Mouse (Mus musculus): ENCODE data around the gene Cby3. TPM values are rescaled to one million over a fixed set of nuclear protein-coding genes. Genes with fewer than 3 reads are reported as not detected.

The Cby3 gene
- polyA plus RNA-seq, 1 experiment: not detected

GRCm38 (mm10) chr11:50396766-50397307 is 42.6 kb downstream of the Cby3 start:
- no peaks in the 10 kb centered on the region for H3K27me3 ChIP-seq (ENCODE audit: control insufficient read depth, insufficient read depth, low read length, poor library complexity, severe bottlenecking)
- H3K36me3 ChIP-seq (ENCODE audit: control insufficient read depth, insufficient read depth, low read length, poor library complexity, severe bottlenecking): no peaks in the 10 kb centered on the region
- H3K9me3 ChIP-seq (replicated peaks; ENCODE audit: control insufficient read depth, insufficient read depth, low read length, poor library complexity, severe bottlenecking): no peaks in the 10 kb centered on the region
- H3K27ac ChIP-seq (ENCODE audit: insufficient read depth, low read length): no peak overlapping the region
- TF ChIP-seq EP300 (IDR thresholded peaks at IDR 0.05; ENCODE audit: insufficient read depth, low read depth, low read length): no peak
- no peak for TF ChIP-seq CTCF (IDR thresholded peaks at IDR 0.05; ENCODE audit: low read depth, low read length)
- no peak for TF ChIP-seq POLR2A (IDR thresholded peaks at IDR 0.05; ENCODE audit: insufficient read depth, low read length)
- H3K4me3 ChIP-seq (ENCODE audit: low read depth, low read length): no peak overlapping the region
- H3K9ac ChIP-seq (ENCODE audit: low read depth, poor library complexity, severe bottlenecking): no peak overlapping the region
- H3K4me1 ChIP-seq (ENCODE audit: control insufficient read depth, insufficient read depth, low read length): no peaks in the 10 kb centered on the region

- H3K27ac ChIP-seq (ENCODE audit: insufficient read depth, low read length): no peak overlapping the region
- no peaks in the 10 kb centered on the region for H3K4me1 ChIP-seq (ENCODE audit: control insufficient read depth, insufficient read depth, low read length)
- H3K4me3 ChIP-seq (ENCODE audit: low read depth, low read length): no peak overlapping the region
- TF ChIP-seq CTCF (IDR thresholded peaks at IDR 0.05; ENCODE audit: low read depth, low read length) (no peak), EP300 (IDR thresholded peaks at IDR 0.05; ENCODE audit: insufficient read depth, low read depth, low read length) (no peak), POLR2A (IDR thresholded peaks at IDR 0.05; ENCODE audit: insufficient read depth, low read length) (no peak)
- no peak overlapping the region for H3K9ac ChIP-seq (ENCODE audit: low read depth, poor library complexity, severe bottlenecking)
- H3K9me3 ChIP-seq (replicated peaks; ENCODE audit: control insufficient read depth, insufficient read depth, low read length, poor library complexity, severe bottlenecking): no peaks in the 10 kb centered on the region
- H3K27me3 ChIP-seq (ENCODE audit: control insufficient read depth, insufficient read depth, low read length, poor library complexity, severe bottlenecking): no peaks in the 10 kb centered on the region
- H3K36me3 ChIP-seq (ENCODE audit: control insufficient read depth, insufficient read depth, low read length, poor library complexity, severe bottlenecking): no peaks in the 10 kb centered on the region
These were observed 43.1 kb downstream of the Cby3 start for GRCm38 (mm10) chr11:50397316-50397715.

- TF ChIP-seq EP300 (IDR thresholded peaks at IDR 0.05; ENCODE audit: insufficient read depth, low read depth, low read length) (no peak), CTCF (IDR thresholded peaks at IDR 0.05; ENCODE audit: low read depth, low read length) (no peak), POLR2A (IDR thresholded peaks at IDR 0.05; ENCODE audit: insufficient read depth, low read length) (no peak)
- Histone ChIP-seq H3K9me3 (replicated peaks; ENCODE audit: control insufficient read depth, insufficient read depth, low read length, poor library complexity, severe bottlenecking) (no peaks in the 10 kb centered on the region), H3K27ac (ENCODE audit: insufficient read depth, low read length) (no peak overlapping the region), H3K36me3 (ENCODE audit: control insufficient read depth, insufficient read depth, low read length, poor library complexity, severe bottlenecking) (no peaks in the 10 kb centered on the region), H3K4me3 (ENCODE audit: low read depth, low read length) (no peak overlapping the region), H3K27me3 (ENCODE audit: control insufficient read depth, insufficient read depth, low read length, poor library complexity, severe bottlenecking) (no peaks in the 10 kb centered on the region), H3K4me1 (ENCODE audit: control insufficient read depth, insufficient read depth, low read length) (no peaks in the 10 kb centered on the region), H3K9ac (ENCODE audit: low read depth, poor library complexity, severe bottlenecking) (no peak overlapping the region)
These were observed 44.5 kb downstream of the Cby3 start for GRCm38 (mm10) chr11:50398803-50399202.

GRCm38 (mm10) chr11:50402481-50402880 is 48.2 kb downstream of the Cby3 start:
- Histone ChIP-seq H3K4me1 (ENCODE audit: control insufficient read depth, insufficient read depth, low read length) (no peaks in the 10 kb centered on the region), H3K27me3 (ENCODE audit: control insufficient read depth, insufficient read depth, low read length, poor library complexity, severe bottlenecking) (no peaks in the 10 kb centered on the region), H3K4me3 (ENCODE audit: low read depth, low read length) (no peak overlapping the region), H3K27ac (ENCODE audit: insufficient read depth, low read length) (no peak overlapping the region), H3K9ac (ENCODE audit: low read depth, poor library complexity, severe bottlenecking) (no peak overlapping the region), H3K9me3 (replicated peaks; ENCODE audit: control insufficient read depth, insufficient read depth, low read length, poor library complexity, severe bottlenecking) (no peaks in the 10 kb centered on the region), H3K36me3 (ENCODE audit: control insufficient read depth, insufficient read depth, low read length, poor library complexity, severe bottlenecking) (no peaks in the 10 kb centered on the region)
- TF ChIP-seq POLR2A (IDR thresholded peaks at IDR 0.05; ENCODE audit: insufficient read depth, low read length) (no peak), EP300 (IDR thresholded peaks at IDR 0.05; ENCODE audit: insufficient read depth, low read depth, low read length) (no peak), CTCF (IDR thresholded peaks at IDR 0.05; ENCODE audit: low read depth, low read length) (no peak)

- H3K4me1 ChIP-seq (ENCODE audit: control insufficient read depth, insufficient read depth, low read length): no peaks in the 10 kb centered on the region
- no peak for TF ChIP-seq POLR2A (IDR thresholded peaks at IDR 0.05; ENCODE audit: insufficient read depth, low read length)
- TF ChIP-seq EP300 (IDR thresholded peaks at IDR 0.05; ENCODE audit: insufficient read depth, low read depth, low read length): no peak
- TF ChIP-seq CTCF (IDR thresholded peaks at IDR 0.05; ENCODE audit: low read depth, low read length): no peak
- H3K4me3 ChIP-seq (ENCODE audit: low read depth, low read length): no peak overlapping the region
- H3K27ac ChIP-seq (ENCODE audit: insufficient read depth, low read length): no peak overlapping the region
- H3K9me3 ChIP-seq (replicated peaks; ENCODE audit: control insufficient read depth, insufficient read depth, low read length, poor library complexity, severe bottlenecking): no peaks in the 10 kb centered on the region
- H3K27me3 ChIP-seq (ENCODE audit: control insufficient read depth, insufficient read depth, low read length, poor library complexity, severe bottlenecking): no peaks in the 10 kb centered on the region
- no peaks in the 10 kb centered on the region for H3K36me3 ChIP-seq (ENCODE audit: control insufficient read depth, insufficient read depth, low read length, poor library complexity, severe bottlenecking)
- H3K9ac ChIP-seq (ENCODE audit: low read depth, poor library complexity, severe bottlenecking): no peak overlapping the region
These were observed 49.2 kb downstream of the Cby3 start for GRCm38 (mm10) chr11:50403367-50404014.

GRCm38 (mm10) chr11:50407235-50407634 is 53.0 kb downstream of the Cby3 start:
- Histone ChIP-seq H3K27me3 (ENCODE audit: control insufficient read depth, insufficient read depth, low read length, poor library complexity, severe bottlenecking) (no peaks in the 10 kb centered on the region), H3K4me1 (ENCODE audit: control insufficient read depth, insufficient read depth, low read length) (no peaks in the 10 kb centered on the region), H3K9ac (ENCODE audit: low read depth, poor library complexity, severe bottlenecking) (no peak overlapping the region), H3K36me3 (ENCODE audit: control insufficient read depth, insufficient read depth, low read length, poor library complexity, severe bottlenecking) (no peaks in the 10 kb centered on the region), H3K9me3 (replicated peaks; ENCODE audit: control insufficient read depth, insufficient read depth, low read length, poor library complexity, severe bottlenecking) (no peaks in the 10 kb centered on the region), H3K27ac (ENCODE audit: insufficient read depth, low read length) (no peak overlapping the region), H3K4me3 (ENCODE audit: low read depth, low read length) (no peak overlapping the region)
- TF ChIP-seq CTCF (IDR thresholded peaks at IDR 0.05; ENCODE audit: low read depth, low read length) (no peak), EP300 (IDR thresholded peaks at IDR 0.05; ENCODE audit: insufficient read depth, low read depth, low read length) (no peak), POLR2A (IDR thresholded peaks at IDR 0.05; ENCODE audit: insufficient read depth, low read length) (no peak)

Other genes with a start within 250 kb of the Cby3 start
- 28.6 and 30.6 TPM in 2 replicates for gene Tbc1d9b, start 223.1 kb upstream of the Cby3 start, polyA plus RNA-seq (2011; ENCODE audit: insufficient read depth, insufficient read length, low read depth, missing spikeins)
- 11.0 and 12.8 TPM in 2 replicates for gene Mrnip, start 180.0 kb upstream of the Cby3 start, polyA plus RNA-seq (2011; ENCODE audit: insufficient read depth, insufficient read length, low read depth, missing spikeins)
- gene Sqstm1, start 143.6 kb upstream of the Cby3 start, polyA plus RNA-seq (2011; ENCODE audit: insufficient read depth, insufficient read length, low read depth, missing spikeins): 208 and 259 TPM in 2 replicates
- gene Mgat4b, start 143.6 kb upstream of the Cby3 start, polyA plus RNA-seq (2011; ENCODE audit: insufficient read depth, insufficient read length, low read depth, missing spikeins): 30.8 and 37.0 TPM in 2 replicates
- gene Ltc4s, start 115.8 kb upstream of the Cby3 start, polyA plus RNA-seq (2011; ENCODE audit: insufficient read depth, insufficient read length, low read depth, missing spikeins): 2.7 and 3.1 TPM in 2 replicates
- 13.7 and 14.1 TPM in 2 replicates for gene Maml1, start 62.2 kb upstream of the Cby3 start, polyA plus RNA-seq (2011; ENCODE audit: insufficient read depth, insufficient read length, low read depth, missing spikeins)
- 628 and 681 TPM in 2 replicates for gene Canx, start 28.8 kb upstream of the Cby3 start, polyA plus RNA-seq (2011; ENCODE audit: insufficient read depth, insufficient read length, low read depth, missing spikeins)
- gene Hnrnph1, start 22.5 kb downstream of the Cby3 start, polyA plus RNA-seq (2011; ENCODE audit: insufficient read depth, insufficient read length, low read depth, missing spikeins): 531 and 559 TPM in 2 replicates
- 13.0 and 13.8 TPM in 2 replicates for gene Rufy1, start 76.7 kb downstream of the Cby3 start, polyA plus RNA-seq (2011; ENCODE audit: insufficient read depth, insufficient read length, low read depth, missing spikeins)
- gene Adamts2, start 247.6 kb downstream of the Cby3 start, polyA plus RNA-seq (2011; ENCODE audit: insufficient read depth, insufficient read length, low read depth, missing spikeins): 0.64 and 0.73 TPM in 2 replicates